Mouse (Mus musculus) forebrain, embryonic 16.5 days (tissue): ENCODE data around the gene Igsf9. TPM values are rescaled to one million over a fixed set of nuclear protein-coding genes. Genes with fewer than 3 reads are reported as not detected.

Source experiments
- ATAC-seq: fragments of 200-750 bp; cut with Nextera tagmentation; 2 replicates; pipeline ENCODE4 v1.8.0; 2017; ENCODE audit warnings: mild to moderate bottlenecking, moderate library complexity
- H3K27ac ChIP-seq: fragments of 300-500 bp; sonication (generic); 2 replicates; pipeline ENCODE4 v1.5.1; 2014; ENCODE audit warnings: low read length, control low read depth
- H3K27me3 ChIP-seq: fragments of 300-500 bp; sonication (generic); replicated peaks from 2 replicates; pipeline ENCODE4 v1.6.1; 2014; ENCODE audit warnings: low read length; ENCODE audit not compliant: control insufficient read depth, insufficient read depth
- H3K36me3 ChIP-seq: fragments of 300-500 bp; sonication (generic); 2 replicates; pipeline ENCODE4 v1.6.1; 2014; ENCODE audit not compliant: control insufficient read depth, insufficient read depth
- H3K4me1 ChIP-seq: fragments of 300-500 bp; sonication (generic); replicated peaks from 2 replicates; pipeline ENCODE4 v1.6.1; 2014; ENCODE audit warnings: low read length; ENCODE audit not compliant: control insufficient read depth, insufficient read depth
- H3K4me2 ChIP-seq: fragments of 300-500 bp; sonication (generic); 2 replicates; pipeline ENCODE4 v1.6.1; 2014; ENCODE audit warnings: mild to moderate bottlenecking, low read length, control low read depth
- H3K4me3 ChIP-seq: fragments of 300-500 bp; sonication (generic); replicated peaks from 2 replicates; pipeline ENCODE4 v1.5.1; 2014; ENCODE audit warnings: mild to moderate bottlenecking, low read length, control low read depth
- H3K9ac ChIP-seq: fragments of 300-500 bp; sonication (generic); replicated peaks from 2 replicates; pipeline ENCODE4 v1.6.1; 2014; ENCODE audit warnings: low read depth, low read length, control low read depth
- H3K9me3 ChIP-seq: fragments of 300-500 bp; sonication (generic); 2 replicates; pipeline ENCODE4 v1.6.1; 2016; ENCODE audit warnings: low read length; ENCODE audit not compliant: control insufficient read depth
- WGBS: fragments of 180-500 bp; shearing (Covaris S2); extraction: QIAGEN DNeasy Blood & Tissue Kit; methylation state at CpG from one replicate; pipeline ENCODE4 v1.1.7; 2014; 5-methylcytosine and 5-hydroxymethylcytosine counted together
- polyA plus RNA-seq: library from polyadenylated mRNA; unstranded; fragments of >200 nt; fragmentation: Nextera tagmentation; extraction: Ambion mirVana; gene quantifications from 2 replicates; pipeline ENCODE4 v1.2.1, GENCODE M21; 2015

The Igsf9 gene
- polyA plus RNA-seq, 1 experiment from 2014 or later, result 89.9 TPM

DNA sequence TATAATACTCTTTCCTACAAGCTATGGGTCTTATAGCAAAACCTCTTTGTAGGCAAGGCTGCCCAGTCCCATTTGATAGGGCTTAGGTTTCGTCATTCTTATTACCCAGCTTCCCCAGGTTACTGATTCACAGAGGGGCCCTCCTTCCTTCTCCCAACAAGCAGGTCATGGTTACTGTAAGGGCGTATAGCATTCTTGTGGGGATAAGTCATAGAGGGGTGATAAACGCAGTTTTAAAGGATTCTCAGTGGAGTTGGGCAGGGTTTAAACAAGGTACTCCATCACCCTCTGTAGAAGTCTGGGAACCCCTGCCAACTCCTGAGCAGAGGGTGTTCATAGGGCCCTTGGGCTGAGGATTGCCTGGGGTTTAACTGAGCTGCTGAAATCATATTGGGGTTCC, 19.1 kb upstream of the Igsf9 start:
- Histone ChIP-seq H3K27me3 (no peaks in the 10 kb centered on the region), H3K27ac (no peak overlapping the region), H3K4me3 (no peak overlapping the region), H3K9ac (no peak overlapping the region), H3K4me1 (no peaks in the 10 kb centered on the region), H3K36me3 (no peaks in the 10 kb centered on the region), H3K4me2 (no peak overlapping the region), H3K9me3 (no peaks in the 10 kb centered on the region)
- ATAC-seq, result no peak
- WGBS, result 85% methylated on average over 3 of the region's 3 CpGs

DNA sequence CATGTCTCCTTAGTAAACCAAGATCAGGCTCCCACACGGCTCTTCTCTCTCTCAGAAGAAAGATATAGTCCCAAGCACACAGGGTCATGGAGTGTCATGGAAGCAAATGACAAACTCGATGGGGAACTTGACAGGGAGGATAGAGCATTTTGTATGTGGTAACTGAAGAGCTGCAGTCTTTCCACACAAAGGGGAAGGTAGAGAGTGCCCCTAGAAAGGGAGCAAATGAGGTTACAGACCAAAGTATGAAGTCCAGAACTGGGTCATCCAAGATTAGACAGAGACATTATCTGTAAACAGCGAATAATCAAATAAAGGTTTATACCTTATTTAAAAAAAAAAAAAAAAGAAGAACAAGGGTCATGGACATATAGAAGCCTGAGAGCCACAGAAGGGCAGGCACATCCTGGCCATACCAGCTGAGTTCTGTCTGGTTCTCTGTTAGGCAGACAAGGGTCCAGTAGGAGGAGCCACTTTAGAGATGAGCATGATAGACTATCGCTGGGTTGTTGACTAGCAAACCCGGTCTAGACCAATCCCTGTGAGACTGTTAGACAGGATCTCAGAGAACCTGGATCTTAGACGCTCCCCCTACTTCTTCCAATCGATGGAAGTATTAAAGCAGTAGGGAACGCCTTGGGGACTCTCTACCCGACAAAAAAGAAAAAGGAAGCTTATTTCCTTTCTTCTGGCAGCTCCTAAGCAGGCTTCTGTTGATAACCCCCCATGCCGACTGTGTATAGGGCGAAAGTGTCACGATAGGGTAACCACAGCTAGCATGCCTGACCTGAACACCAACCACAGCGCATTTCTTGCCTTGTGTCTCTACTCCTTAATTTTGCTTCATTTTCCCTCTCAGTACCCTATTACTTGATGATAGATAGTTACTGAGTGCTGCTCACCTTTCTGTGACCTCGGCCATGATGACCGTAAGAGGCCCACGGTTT, 17.9 kb upstream of the Igsf9 start:
- no peak overlapping the region for H3K4me2 ChIP-seq
- WGBS, result 93% methylated on average over 16 of the region's 16 CpGs
- no peak for ATAC-seq
- no peaks in the 10 kb centered on the region for H3K36me3 ChIP-seq
- H3K4me3 ChIP-seq, result no peak overlapping the region
- no peaks in the 10 kb centered on the region for H3K9me3 ChIP-seq
- H3K27me3 ChIP-seq, result no peaks in the 10 kb centered on the region
- no peak overlapping the region for H3K27ac ChIP-seq
- H3K4me1 ChIP-seq, result no peaks in the 10 kb centered on the region
- H3K9ac ChIP-seq, result no peak overlapping the region

DNA sequence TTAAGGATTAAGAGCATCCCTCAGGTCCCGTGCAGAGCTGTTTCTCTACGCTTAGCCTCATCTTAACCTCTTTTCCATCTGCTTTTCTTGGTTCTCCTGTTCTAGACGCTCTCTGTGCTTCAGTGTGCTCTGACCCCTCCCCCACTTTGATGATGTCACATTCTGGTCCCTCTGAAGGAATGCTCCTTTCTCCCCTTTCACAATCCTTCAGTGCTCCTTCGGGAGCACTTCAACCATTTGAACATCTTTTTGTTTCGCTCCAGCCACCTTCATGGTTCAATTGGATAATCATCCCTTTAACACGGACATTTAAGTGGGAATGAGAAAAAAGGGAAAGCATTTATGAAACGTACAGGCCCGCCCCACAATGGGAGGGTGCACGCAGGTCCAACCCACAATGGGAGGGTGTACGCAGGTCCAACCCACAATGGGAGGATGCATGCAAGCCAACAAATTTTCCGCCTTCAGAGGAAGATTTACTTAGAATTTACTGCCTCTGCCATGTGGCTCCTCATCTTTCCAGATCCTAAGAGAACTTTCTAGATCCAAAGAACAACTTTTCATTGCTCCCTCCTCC, 13.2 kb upstream of the Igsf9 start:
- no peaks in the 10 kb centered on the region for H3K9me3 ChIP-seq
- WGBS, result 77% methylated on average over 11 of the region's 11 CpGs

DNA sequence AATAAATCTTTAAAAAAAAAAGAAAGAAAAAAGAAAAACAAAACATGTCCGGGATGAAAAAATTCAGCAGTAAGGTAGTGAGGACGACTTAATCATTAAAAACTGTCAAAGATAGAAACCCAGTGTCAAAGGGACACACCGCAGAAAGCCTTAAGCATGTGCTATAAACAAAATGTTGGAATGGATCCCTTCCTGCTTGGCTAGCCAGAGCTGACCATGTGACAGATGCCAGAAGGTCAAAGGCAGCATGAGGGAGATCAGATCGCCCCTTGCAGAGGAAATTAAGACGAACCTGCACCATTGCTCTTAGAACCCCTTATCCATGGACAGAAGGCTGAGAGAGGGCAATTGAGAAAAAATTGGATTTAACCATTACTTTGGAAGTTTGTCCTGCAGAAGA, 12.2 kb upstream of the Igsf9 start:
- no peak overlapping the region for H3K4me2 ChIP-seq
- H3K27ac ChIP-seq, result no peak overlapping the region
- H3K9me3 ChIP-seq, result no peaks in the 10 kb centered on the region
- ATAC-seq, result no peak
- no peak overlapping the region for H3K4me3 ChIP-seq
- no peaks in the 10 kb centered on the region for H3K36me3 ChIP-seq
- no peaks in the 10 kb centered on the region for H3K27me3 ChIP-seq
- no peaks in the 10 kb centered on the region for H3K4me1 ChIP-seq
- 94% methylated on average over 5 of the region's 5 CpGs for WGBS
- H3K9ac ChIP-seq, result no peak overlapping the region

More for the DNA sequence above, 13.2 kb upstream of the Igsf9 start:
- no peaks in the 10 kb centered on the region for H3K4me1 ChIP-seq
- no peaks in the 10 kb centered on the region for H3K27me3 ChIP-seq
- no peak overlapping the region for H3K27ac ChIP-seq
- ATAC-seq, result no peak
- H3K4me3 ChIP-seq, result no peak overlapping the region
- no peak overlapping the region for H3K4me2 ChIP-seq
- no peak overlapping the region for H3K9ac ChIP-seq
- H3K36me3 ChIP-seq, result no peaks in the 10 kb centered on the region

DNA sequence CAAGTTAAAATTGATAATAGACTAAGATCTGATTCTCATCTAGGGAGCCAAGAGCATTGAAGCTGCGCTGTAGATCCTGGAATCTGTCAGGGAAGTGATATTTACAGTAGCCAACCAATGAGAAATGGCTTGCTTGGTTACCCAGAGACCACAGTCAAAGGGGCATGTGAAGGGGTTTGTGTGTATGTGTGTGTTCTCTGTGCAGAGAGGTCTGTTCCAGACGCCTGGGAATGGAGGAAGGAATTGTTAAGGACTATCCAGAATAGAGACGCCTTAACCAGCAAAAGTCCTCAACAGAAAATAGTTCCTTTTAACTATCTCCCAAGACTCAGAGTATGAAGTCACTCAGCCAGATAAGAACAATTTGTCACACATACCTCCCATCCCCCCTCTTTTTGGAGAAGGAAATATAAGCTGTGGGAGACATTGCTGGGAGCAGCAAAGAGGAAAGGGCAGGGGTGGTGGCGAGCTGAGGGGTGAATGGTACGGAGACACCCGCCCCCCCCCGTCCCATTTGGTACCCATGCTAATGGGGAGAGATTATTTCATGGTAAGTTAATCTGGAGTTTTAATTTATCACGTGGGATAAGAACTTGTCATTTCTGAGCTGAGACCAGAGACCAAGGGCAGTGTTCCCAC, 11.7 kb upstream of the Igsf9 start:
- no peak overlapping the region for H3K9ac ChIP-seq
- H3K4me2 ChIP-seq, result no peak overlapping the region
- no peaks in the 10 kb centered on the region for H3K4me1 ChIP-seq
- no peaks in the 10 kb centered on the region for H3K36me3 ChIP-seq
- H3K27ac ChIP-seq, result no peak overlapping the region
- 73% methylated on average over 8 of the region's 8 CpGs for WGBS
- no peak for ATAC-seq
- H3K27me3 ChIP-seq, result no peaks in the 10 kb centered on the region
- no peaks in the 10 kb centered on the region for H3K9me3 ChIP-seq
- H3K4me3 ChIP-seq, result no peak overlapping the region

DNA sequence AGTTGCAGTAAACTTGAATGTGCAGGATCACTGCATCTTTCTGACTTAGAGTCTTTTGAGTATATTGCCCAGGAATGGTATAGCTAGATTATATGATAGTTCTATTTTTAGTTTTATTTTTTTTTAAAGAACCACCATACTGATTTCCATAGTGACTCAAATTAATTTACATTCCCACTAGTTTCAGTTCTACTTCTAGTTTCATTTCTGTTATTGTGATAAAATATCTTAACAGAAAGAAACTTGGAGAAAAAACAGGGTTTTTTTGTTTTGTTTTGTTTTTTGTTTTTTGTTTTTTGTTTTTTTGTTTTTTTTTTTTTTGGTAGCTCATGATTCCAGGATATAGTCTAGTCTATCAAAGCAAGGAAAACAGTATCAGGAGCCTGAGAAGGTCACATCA, 8.7 kb upstream of the Igsf9 start:
- Histone ChIP-seq H3K9me3 (no peaks in the 10 kb centered on the region), H3K4me1 (no peaks in the 10 kb centered on the region), H3K4me3 (no peak overlapping the region), H3K27me3 (no peaks in the 10 kb centered on the region), H3K27ac (no peak overlapping the region), H3K9ac (no peak overlapping the region), H3K4me2 (no peak overlapping the region), H3K36me3 (no peaks in the 10 kb centered on the region)
- ATAC-seq, result no peak

DNA sequence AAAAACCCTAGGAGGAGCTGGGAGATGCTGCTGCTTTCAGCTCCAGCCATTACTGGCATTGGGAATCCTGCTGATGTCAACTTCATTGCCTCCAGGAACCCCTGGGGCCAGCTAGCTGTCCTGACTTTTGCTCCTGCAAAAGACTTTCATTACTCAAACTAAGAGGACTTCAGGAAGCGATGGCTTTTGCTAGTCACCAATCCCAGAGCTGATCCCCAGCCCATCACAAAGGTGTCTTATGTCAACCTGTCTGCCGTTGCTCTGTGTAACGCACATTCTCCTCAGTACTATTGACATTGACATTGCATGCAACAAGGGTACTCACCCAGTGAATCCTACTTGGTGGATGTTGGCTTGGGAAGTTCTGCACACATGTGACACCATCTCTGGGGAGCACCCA, 7.4 kb upstream of the Igsf9 start:
- Histone ChIP-seq H3K4me2 (no peak overlapping the region), H3K9ac (no peak overlapping the region), H3K27ac (no peak overlapping the region), H3K9me3 (no peaks in the 10 kb centered on the region), H3K36me3 (no peaks in the 10 kb centered on the region), H3K27me3 (no peaks in the 10 kb centered on the region), H3K4me3 (no peak overlapping the region), H3K4me1 (no peaks in the 10 kb centered on the region)
- ATAC-seq, result no peak
- 85% methylated on average over 3 of the region's 3 CpGs for WGBS

DNA sequence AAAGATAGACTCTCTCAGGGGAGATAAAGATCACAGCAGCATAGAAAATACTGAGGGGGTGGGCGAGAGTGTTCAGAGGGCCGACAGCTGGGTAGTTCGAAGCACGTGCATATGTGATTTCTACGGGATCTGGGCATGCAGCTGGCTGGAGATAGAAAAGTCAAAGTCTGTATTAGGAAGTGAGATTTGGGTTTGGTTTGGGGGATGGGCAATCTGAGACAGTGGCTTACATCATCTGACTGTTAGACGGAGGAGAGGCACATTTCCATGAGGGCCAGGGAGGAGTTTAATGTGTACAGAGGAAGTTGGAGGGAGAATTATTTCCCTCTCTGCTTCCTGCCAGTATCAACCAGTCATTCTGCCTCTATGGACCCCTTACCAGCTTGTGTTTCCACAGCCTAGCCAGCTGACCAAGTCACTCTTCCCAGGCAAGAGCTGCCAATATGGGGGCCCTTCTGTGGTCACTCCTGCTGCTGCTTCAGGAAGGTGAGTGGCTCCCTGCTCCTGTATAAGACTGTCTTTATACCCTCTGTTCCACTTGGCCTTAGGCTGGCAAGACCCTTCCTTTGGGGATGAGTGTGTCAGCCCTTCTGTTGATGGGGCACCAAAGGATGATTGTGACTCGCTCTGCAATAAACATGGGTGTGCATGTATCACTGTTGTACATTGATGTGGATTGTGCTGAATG, 6.4 kb upstream of the Igsf9 start, which contains the start of gene Slamf9:
Gene Slamf9, plus strand, starts transcription at position 305 of the 688 bp plus-strand sequence.
- no peaks in the 10 kb centered on the region for H3K36me3 ChIP-seq
- H3K4me1 ChIP-seq, result no peaks in the 10 kb centered on the region
- H3K9ac ChIP-seq, result no peak within 1 kb of the TSS
- 84% methylated on average over 7 of the region's 7 CpGs for WGBS
- H3K9me3 ChIP-seq, result no peaks in the 10 kb centered on the region
- H3K4me2 ChIP-seq, result no peak within 1 kb of the TSS
- no peak within 1 kb of the TSS for H3K27ac ChIP-seq
- H3K4me3 ChIP-seq, result no peak within 1 kb of the TSS
- no peak for ATAC-seq
- H3K27me3 ChIP-seq, result no peaks in the 10 kb centered on the region

DNA sequence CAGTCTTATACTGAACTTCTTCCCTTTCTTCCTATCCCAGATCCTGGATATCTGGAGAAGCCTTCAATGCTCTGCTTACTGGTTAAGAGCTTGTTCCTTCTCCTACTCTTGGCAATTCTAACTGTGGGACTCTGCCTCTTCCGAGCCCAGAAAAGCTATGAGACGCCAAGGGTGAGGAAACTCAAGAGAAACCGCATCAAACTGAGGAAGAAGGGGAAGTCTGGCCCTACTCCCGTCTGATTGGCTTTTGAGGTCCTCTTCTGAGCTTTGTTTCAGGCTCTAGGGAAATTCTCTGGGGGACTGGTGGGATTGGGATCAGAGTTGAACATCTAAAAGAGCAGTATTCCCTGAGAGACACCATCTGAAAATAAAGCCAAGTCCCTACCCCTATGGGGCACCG, 3.6 kb upstream of the Igsf9 start:
- Histone ChIP-seq H3K9ac (no peak overlapping the region), H3K36me3 (no peaks in the 10 kb centered on the region), H3K9me3 (no peaks in the 10 kb centered on the region), H3K4me1 (peaks cover 12% of the 10 kb centered on the region), H3K27ac (no peak overlapping the region), H3K27me3 (no peaks in the 10 kb centered on the region), H3K4me2 (no peak overlapping the region), H3K4me3 (no peak overlapping the region)
- WGBS, result 82% methylated on average over 5 of the region's 5 CpGs
- ATAC-seq, result no peak
